Mouse (Mus musculus) telencephalon, adult 2 months (tissue): ENCODE results near the gene Ccnk.

Experiments used
- DNase-seq: peaks from one replicate; pipeline ENCODE4 v3.0.0-alpha.2; 2011; ENCODE audit warnings: low read depth, low spot score

Gene Ccnk

GRCm38 (mm10) chr12:108221712-108222111, 42.3 kb downstream of the Ccnk start:
- no peak for DNase-seq

GRCm38 (mm10) chr12:108223357-108223756, 44.0 kb downstream of the Ccnk start:
- DNase-seq = no peak

- no peak for DNase-seq
These were observed 46.4 kb downstream of the Ccnk start for GRCm38 (mm10) chr12:108225781-108226180.

GRCm38 (mm10) chr12:108226216-108226615, 46.8 kb downstream of the Ccnk start:
- no peak for DNase-seq

GRCm38 (mm10) chr12:108226941-108227340, 47.6 kb downstream of the Ccnk start:
- no peak for DNase-seq

GRCm38 (mm10) chr12:108227527-108227926, 48.1 kb downstream of the Ccnk start:
- DNase-seq = no peak

- DNase-seq = no peak
These were observed 50.7 kb downstream of the Ccnk start for GRCm38 (mm10) chr12:108230077-108230476.

- DNase-seq = no peak
These were observed 51.7 kb downstream of the Ccnk start for GRCm38 (mm10) chr12:108230821-108231794.

GRCm38 (mm10) chr12:108231901-108232300, 52.5 kb downstream of the Ccnk start:
- DNase-seq = no peak

GRCm38 (mm10) chr12:108233736-108234135, 54.4 kb downstream of the Ccnk start:
- no peak for DNase-seq

- no peak for DNase-seq
These were observed 55.6 kb downstream of the Ccnk start for GRCm38 (mm10) chr12:108234832-108235602.

- DNase-seq = no peak
These were observed 56.7 kb downstream of the Ccnk start for GRCm38 (mm10) chr12:108235976-108236555.

- DNase-seq = no peak
These were observed 58.1 kb downstream of the Ccnk start for GRCm38 (mm10) chr12:108237300-108238006.

GRCm38 (mm10) chr12:108238395-108239035, 59.1 kb downstream of the Ccnk start:
- no peak for DNase-seq

GRCm38 (mm10) chr12:108239441-108239840, 60.1 kb downstream of the Ccnk start:
- DNase-seq = peak; percentile 67

- no peak for DNase-seq
These were observed 61.1 kb downstream of the Ccnk start for GRCm38 (mm10) chr12:108240401-108240890.

GRCm38 (mm10) chr12:108240953-108241588, 61.7 kb downstream of the Ccnk start:
- DNase-seq = peak; percentile 57

GRCm38 (mm10) chr12:108241626-108242025, 62.2 kb downstream of the Ccnk start:
- no peak for DNase-seq

GRCm38 (mm10) chr12:108242243-108242745, 62.9 kb downstream of the Ccnk start:
- no peak for DNase-seq

GRCm38 (mm10) chr12:108244778-108245177, 65.4 kb downstream of the Ccnk start:
- no peak for DNase-seq
